Comparison of ENCODE assay signal across 22 mouse cellular contexts in the genomic region with DNA sequence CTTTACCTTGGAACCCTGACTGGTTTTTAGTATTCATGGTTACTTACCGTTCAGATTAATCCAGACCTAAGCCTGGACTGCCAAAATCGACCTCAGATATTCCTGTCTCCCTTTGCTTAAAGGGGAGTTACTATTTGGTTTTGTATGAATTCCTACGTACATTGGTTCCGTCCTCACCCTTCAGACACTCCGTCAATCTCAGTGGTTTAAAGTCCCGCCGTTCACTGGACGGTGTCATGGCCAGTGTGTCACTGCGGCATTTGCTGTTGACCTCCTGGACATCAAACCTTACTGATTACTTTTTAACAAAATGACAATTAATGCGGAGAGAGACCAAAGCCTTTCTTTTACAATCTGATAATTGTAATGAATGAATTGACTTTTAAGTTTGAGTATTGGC.
DNase-seq lines count a peak whose midpoint lies in the region; ATAC-seq and TF ChIP-seq lines count a peak whose summit lies in the region.
"Had no signal": no experiment of that assay in that cellular context is flagged by ENCODE, and none has a peak within 500 bp of the region (broad histone marks: within the 10 kb centered on the region; RNA-seq: fewer than 3 reads in every experiment).

No protein-coding gene starts in this region.

- no peaks in the 10 kb centered on the region for H3K27me3 ChIP-seq in kidney, adult 2 months (replicated peaks; ENCODE audit: control insufficient read depth, insufficient read depth, low read length)
- H3K27me3 ChIP-seq in kidney, embryonic 15.5 days, result no peaks in the 10 kb centered on the region
- H3K27me3 ChIP-seq in liver, embryonic 15.5 days, result no peaks in the 10 kb centered on the region
- H3K27me3 ChIP-seq: CH12.LX; embryonic facial prominence, embryonic 12.5 days; forebrain, embryonic 13.5 days; forebrain, embryonic 15.5 days; Patski had no signal

- H3K9ac ChIP-seq in kidney, embryonic 15.5 days, result no peak overlapping the region
- H3K9ac ChIP-seq in liver, embryonic 15.5 days, result no peak overlapping the region
- H3K9ac ChIP-seq: embryonic facial prominence, embryonic 12.5 days; forebrain, embryonic 13.5 days; forebrain, embryonic 15.5 days had no signal

- H3K4me2 ChIP-seq in kidney, embryonic 15.5 days, result no peak overlapping the region
- no peak overlapping the region for H3K4me2 ChIP-seq in liver, embryonic 15.5 days
- H3K4me2 ChIP-seq: embryonic facial prominence, embryonic 12.5 days; forebrain, embryonic 13.5 days; forebrain, embryonic 15.5 days had no signal

- peaks cover 43% of the 10 kb centered on the region for H3K4me1 ChIP-seq in kidney, adult 2 months (ENCODE audit: control insufficient read depth, insufficient read depth, low read length)
- peaks cover 15% of the 10 kb centered on the region; the same call in 1 of the 2 replicates for H3K4me1 ChIP-seq in kidney, embryonic 15.5 days
- peaks cover 20% of the 10 kb centered on the region for H3K4me1 ChIP-seq in liver, embryonic 15.5 days (replicated peaks)

- DNase-seq in kidney, adult 2 months, result peak; percentile 38
- DNase-seq in layer of hippocampus, adult 2 months (ENCODE audit: low spot score in 2 of 2), result no peak
- no peak for DNase-seq in layer of hippocampus, postnatal 14 days (ENCODE audit: low spot score in 2 of 2)
- DNase-seq in liver, result no peak
- DNase-seq: adrenal gland, adult 8-10 months; adrenal gland, postnatal 14 days; adrenal gland, postnatal 36 days; B cell, adult 2 months; cerebellum, adult 11-12 months; cerebellum, adult 2 months; cerebellum, postnatal 25 days had no signal

- H3K9me3 ChIP-seq in kidney, embryonic 15.5 days (replicated peaks), result no peaks in the 10 kb centered on the region
- no peaks in the 10 kb centered on the region for H3K9me3 ChIP-seq in liver, embryonic 15.5 days (replicated peaks)
- H3K9me3 ChIP-seq: embryonic facial prominence, embryonic 10.5 days; embryonic facial prominence, embryonic 12.5 days; forebrain, embryonic 13.5 days; forebrain, embryonic 15.5 days; G1E had no signal

- no peak for TF ChIP-seq CTCF in kidney, adult 2 months (conservative IDR thresholded peaks at IDR 0.05; ENCODE audit: insufficient read depth, insufficient read length, low read depth, low read length)
- no peak for TF ChIP-seq CTCF in layer of hippocampus, adult 2 months (conservative IDR thresholded peaks at IDR 0.05)

- no peak for TF ChIP-seq POLR2A in kidney, adult 2 months (IDR thresholded peaks at IDR 0.05; ENCODE audit: low read depth, low read length)

- no peak overlapping the region for H3K27ac ChIP-seq in kidney, adult 2 months (ENCODE audit: insufficient read depth, low read depth, low read length)
- no peak overlapping the region for H3K27ac ChIP-seq in kidney, embryonic 15.5 days
- H3K27ac ChIP-seq in layer of hippocampus, adult 2 months, result peak overlapping the region; percentile 43; the same call in 1 of the 2 replicates
- 0 out of 2 replicates have a peak overlapping the region, but pooled peaks have one; percentile 19 for H3K27ac ChIP-seq in liver, embryonic 15.5 days (replicated peaks)
- H3K27ac ChIP-seq: embryonic facial prominence, embryonic 10.5 days; embryonic facial prominence, embryonic 12.5 days; forebrain, embryonic 13.5 days; forebrain, embryonic 15.5 days had no signal

- 59% methylated on average over 10 of the region's 10 CpGs for WGBS in kidney, adult 2 months
- 82% methylated on average over 10 of the region's 10 CpGs for WGBS in kidney, embryonic 15.5 days
- 69% methylated on average over 10 of the region's 10 CpGs for WGBS in liver, embryonic 15.5 days (ENCODE audit: insufficient replicate concordance)

- H3K4me3 ChIP-seq in kidney, adult 2 months (ENCODE audit: insufficient read depth, low read depth, low read length), result no peak overlapping the region
- no peak overlapping the region for H3K4me3 ChIP-seq in kidney, embryonic 15.5 days (replicated peaks)
- no peak overlapping the region for H3K4me3 ChIP-seq in layer of hippocampus, adult 2 months
- H3K4me3 ChIP-seq in liver, embryonic 15.5 days (replicated peaks), result no peak overlapping the region
- H3K4me3 ChIP-seq: embryonic facial prominence, embryonic 10.5 days; embryonic facial prominence, embryonic 12.5 days; forebrain, embryonic 13.5 days; forebrain, embryonic 15.5 days had no signal

- no peak for ATAC-seq in kidney, embryonic 15.5 days (replicated peaks; ENCODE audit: low FRiP score)
- no peak for ATAC-seq in liver, embryonic 15.5 days (ENCODE audit: insufficient read depth)
- ATAC-seq: activated CD4-positive, CD25-positive, alpha-beta regulatory T cell, adult 4 months; CD4-positive, CD25-positive, alpha-beta regulatory T cell, adult 4 months; forebrain, embryonic 13.5 days; forebrain, embryonic 15.5 days; Patski had no signal

- no peaks in the 10 kb centered on the region for H3K36me3 ChIP-seq in kidney, adult 2 months (ENCODE audit: control insufficient read depth, insufficient read depth, low read length)
- no peaks in the 10 kb centered on the region for H3K36me3 ChIP-seq in kidney, embryonic 15.5 days
- H3K36me3 ChIP-seq in liver, embryonic 15.5 days (replicated peaks), result no peaks in the 10 kb centered on the region
- H3K36me3 ChIP-seq: embryonic facial prominence, embryonic 12.5 days; forebrain, embryonic 15.5 days had no signal

Comparison
In these comparisons a context has a peak if more than half of its experiments do, and no peak if none do; other contexts are left out.
1. H3K27ac ChIP-seq: peak in layer of hippocampus, adult 2 months (single experiment) and liver, embryonic 15.5 days (single experiment); none in kidney, adult 2 months (single experiment) and kidney, embryonic 15.5 days (single experiment).